Mouse (Mus musculus): ENCODE data around the gene Gm10197.

- no peak for TF ChIP-seq EP300 (IDR thresholded peaks at IDR 0.05)
- TF ChIP-seq CTCF (IDR thresholded peaks at IDR 0.05) = peak; percentile 49; the same call in 1 of the 2 replicates
These were observed 43.5 kb downstream of the Gm10197 start for GRCm38 (mm10) chr19:53328116-53328515.
